Comparison of ENCODE assay signal across 10 mouse cellular contexts in genomic region chr5:103376354-103377295, GRCm38 (mm10). TPM values are rescaled to one million over a fixed set of nuclear protein-coding genes. Genes with fewer than 3 reads are reported as not detected.
DNase-seq lines count a peak whose midpoint lies in the region; ATAC-seq and TF ChIP-seq lines count a peak whose summit lies in the region.
"Had no signal": no experiment of that assay in that cellular context is flagged by ENCODE, and none has a peak within 500 bp of the region (broad histone marks: within the 10 kb centered on the region; RNA-seq: fewer than 3 reads in every experiment).

No protein-coding gene starts in this region.

- ATAC-seq in kidney, postnatal 0 days (replicated peaks; ENCODE audit: low FRiP score, low read depth), result no peak

- no peak overlapping the region; the same call in 1 of the 2 replicates for H3K4me3 ChIP-seq in kidney, postnatal 0 days (replicated peaks; ENCODE audit: low read depth, low read length)
- H3K4me3 ChIP-seq: embryonic facial prominence, embryonic 13.5 days; limb, embryonic 12.5 days had no signal

- H3K9me3 ChIP-seq in kidney, postnatal 0 days (replicated peaks; ENCODE audit: low read length), result no peaks in the 10 kb centered on the region
- H3K9me3 ChIP-seq: embryonic facial prominence, embryonic 13.5 days; limb, embryonic 12.5 days had no signal

- DNase-seq in kidney, postnatal 0 days (ENCODE audit: low spot score), result peak; percentile 88
- no peak for DNase-seq in kidney, postnatal 25 days
- DNase-seq in Muller cell, postnatal 12 days (ENCODE audit: inconsistent ontology term), result peak; percentile 70
- peak; percentile 28 for DNase-seq in heart, adult 8-10 months (ENCODE audit: low spot score)
- DNase-seq in ovary, postnatal 14 days (ENCODE audit: low spot score), result peak; percentile 65
- no peak for DNase-seq in cerebellum, adult 11-12 months
- DNase-seq in cerebellum, adult 11 months, result no peak
- no peak for DNase-seq in left cerebral cortex, postnatal 14 days (ENCODE audit: low spot score in 2 of 2)

- intact Hi-C loops in left cerebral cortex, postnatal 14 days (cut with DNase I), result no loop called here

- H3K9ac ChIP-seq in kidney, postnatal 0 days (ENCODE audit: low read depth, low read length), result 0 out of 2 replicates have a peak overlapping the region, but pooled peaks have one; percentile 28
- H3K9ac ChIP-seq: embryonic facial prominence, embryonic 13.5 days; limb, embryonic 12.5 days had no signal

- H3K4me1 ChIP-seq in kidney, postnatal 0 days (replicated peaks; ENCODE audit: insufficient read depth, low read length), result peaks cover 25% of the 10 kb centered on the region
- H3K4me1 ChIP-seq: limb, embryonic 12.5 days had no signal

- no peak for TF ChIP-seq CTCF in kidney, postnatal 0 days (IDR thresholded peaks at IDR 0.05; ENCODE audit: low read depth)

- no peaks in the 10 kb centered on the region for H3K36me3 ChIP-seq in kidney, postnatal 0 days (ENCODE audit: insufficient read depth, low read length)
- H3K36me3 ChIP-seq: embryonic facial prominence, embryonic 13.5 days; limb, embryonic 12.5 days had no signal

- peak overlapping the region; percentile 29; the same call in 1 of the 2 replicates for H3K4me2 ChIP-seq in kidney, postnatal 0 days (ENCODE audit: low read length)
- H3K4me2 ChIP-seq: embryonic facial prominence, embryonic 13.5 days; limb, embryonic 12.5 days had no signal

- H3K27ac ChIP-seq in kidney, postnatal 0 days, result peak overlapping the region; percentile 78
- H3K27ac ChIP-seq: embryonic facial prominence, embryonic 13.5 days; limb, embryonic 12.5 days had no signal

- H3K27me3 ChIP-seq in kidney, postnatal 0 days (ENCODE audit: insufficient read depth, low read length), result no peaks in the 10 kb centered on the region
- H3K27me3 ChIP-seq: limb, embryonic 12.5 days had no signal

- WGBS in kidney, postnatal 0 days, result 18% methylated on average over 17 of the region's 17 CpGs

RNA-seq across cellular contexts. Expression of gene Ptpn13, which starts 48.4 kb away (rescaled TPM):
- polyA plus RNA-seq in kidney, postnatal 0 days (2015; fragmentation: Nextera tagmentation; extraction: Ambion mirVana), result 20.4 and 20.8 TPM in 2 replicates
- 1 to 10 TPM; 4.8 to 6.8 (median 5.6) TPM for total RNA-seq in heart, adult 8-10 months (2022)
- total RNA-seq in left cerebral cortex, postnatal 14 days (2021), result 1 to 10 TPM; 8.3 to 9.6 TPM

Comparison
In these comparisons a context has a peak if more than half of its experiments do, and no peak if none do; other contexts are left out.
1. DNase-seq: peak in kidney, postnatal 0 days (single experiment), Muller cell, postnatal 12 days (single experiment), heart, adult 8-10 months (single experiment) and ovary, postnatal 14 days (single experiment); none in kidney, postnatal 25 days (0 of 2), cerebellum, adult 11-12 months (single experiment), cerebellum, adult 11 months (single experiment) and left cerebral cortex, postnatal 14 days (0 of 2).